Mouse (Mus musculus): ENCODE measurements around the gene Mc3r. TPM values are rescaled to one million over a fixed set of nuclear protein-coding genes. Genes with fewer than 3 reads are reported as not detected.

Gene Mc3r
- polyA plus RNA-seq, 1 experiment: 0.29 TPM

GRCm38 (mm10) chr2:172282071-172282710 is 33.9 kb downstream of the Mc3r start:
- TF ChIP-seq CTCF (IDR thresholded peaks at IDR 0.05; ENCODE audit: borderline replicate concordance, extremely low read depth, insufficient read depth, insufficient read length): no peak
- peak; percentile 91 for DNase-seq (ENCODE audit: low read depth)

- no peak for TF ChIP-seq CTCF (IDR thresholded peaks at IDR 0.05; ENCODE audit: borderline replicate concordance, extremely low read depth, insufficient read depth, insufficient read length)
- no peak for TF ChIP-seq POLR2A (IDR thresholded peaks at IDR 0.05; ENCODE audit: borderline replicate concordance, extremely low read depth, insufficient read depth, insufficient read length, poor library complexity, severe bottlenecking)
- no peak for DNase-seq (ENCODE audit: low read depth)
Observed at GRCm38 (mm10) chr2:172287715-172288114, 39.4 kb downstream of the Mc3r start.

DNA sequence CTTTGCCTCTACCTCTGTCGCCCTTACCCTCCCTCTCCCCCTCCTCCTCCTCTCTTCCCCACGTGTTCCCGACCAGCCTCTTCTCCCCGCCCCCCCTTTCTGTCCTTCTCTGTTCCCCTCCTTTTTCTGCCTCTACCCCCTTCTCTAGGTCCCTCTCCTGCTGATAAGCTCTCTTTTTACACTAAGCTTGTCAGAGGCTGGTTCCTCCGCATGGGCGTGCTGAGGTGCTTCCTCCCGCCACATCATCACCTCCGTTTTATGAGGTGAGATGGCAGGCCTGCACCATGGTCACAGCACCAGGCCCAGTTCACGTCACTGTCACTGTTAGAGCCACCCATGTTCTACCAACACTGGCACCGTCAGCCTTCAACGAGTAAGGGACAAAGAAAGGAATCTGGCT is 40.7 kb downstream of the Mc3r start:
- DNase-seq (ENCODE audit: low read depth): no peak
- no peak for TF ChIP-seq POLR2A (IDR thresholded peaks at IDR 0.05; ENCODE audit: borderline replicate concordance, extremely low read depth, insufficient read depth, insufficient read length, poor library complexity, severe bottlenecking)
- TF ChIP-seq CTCF (IDR thresholded peaks at IDR 0.05; ENCODE audit: borderline replicate concordance, extremely low read depth, insufficient read depth, insufficient read length): no peak

GRCm38 (mm10) chr2:172289632-172290031 is 41.3 kb downstream of the Mc3r start:
- DNase-seq (ENCODE audit: low read depth): no peak
- TF ChIP-seq CTCF (IDR thresholded peaks at IDR 0.05; ENCODE audit: borderline replicate concordance, extremely low read depth, insufficient read depth, insufficient read length) (no peak), POLR2A (IDR thresholded peaks at IDR 0.05; ENCODE audit: borderline replicate concordance, extremely low read depth, insufficient read depth, insufficient read length, poor library complexity, severe bottlenecking) (no peak)

DNA sequence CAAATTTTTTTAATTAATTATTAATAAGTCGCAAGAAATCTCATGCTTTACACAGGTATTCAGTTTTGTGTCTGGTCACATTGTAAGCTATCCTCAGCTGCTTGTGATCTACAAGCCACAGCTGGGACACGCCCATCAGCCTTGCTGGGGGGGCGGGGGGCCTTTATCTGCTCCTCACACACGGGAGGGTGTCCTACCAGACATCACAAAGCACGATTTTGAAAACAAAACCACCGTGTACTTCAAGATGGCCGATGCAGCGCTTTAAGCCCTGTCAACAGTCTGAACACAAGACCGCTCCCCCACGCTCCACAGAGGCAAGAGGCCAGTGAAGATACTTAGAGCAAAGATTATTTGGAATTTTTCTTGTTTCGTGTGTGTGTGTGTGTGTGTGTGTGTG is 42.2 kb downstream of the Mc3r start:
- DNase-seq (ENCODE audit: low read depth): no peak
- TF ChIP-seq POLR2A (IDR thresholded peaks at IDR 0.05; ENCODE audit: borderline replicate concordance, extremely low read depth, insufficient read depth, insufficient read length, poor library complexity, severe bottlenecking): no peak
- no peak for TF ChIP-seq CTCF (IDR thresholded peaks at IDR 0.05; ENCODE audit: borderline replicate concordance, extremely low read depth, insufficient read depth, insufficient read length)

GRCm38 (mm10) chr2:172291025-172291424 is 42.7 kb downstream of the Mc3r start:
- no peak for DNase-seq (ENCODE audit: low read depth)
- TF ChIP-seq POLR2A (IDR thresholded peaks at IDR 0.05; ENCODE audit: borderline replicate concordance, extremely low read depth, insufficient read depth, insufficient read length, poor library complexity, severe bottlenecking): no peak
- TF ChIP-seq CTCF (IDR thresholded peaks at IDR 0.05; ENCODE audit: borderline replicate concordance, extremely low read depth, insufficient read depth, insufficient read length): no peak

GRCm38 (mm10) chr2:172291755-172292524 is 43.6 kb downstream of the Mc3r start:
- DNase-seq (ENCODE audit: low read depth): no peak
- TF ChIP-seq POLR2A (IDR thresholded peaks at IDR 0.05; ENCODE audit: borderline replicate concordance, extremely low read depth, insufficient read depth, insufficient read length, poor library complexity, severe bottlenecking): no peak
- TF ChIP-seq CTCF (IDR thresholded peaks at IDR 0.05; ENCODE audit: borderline replicate concordance, extremely low read depth, insufficient read depth, insufficient read length): no peak

GRCm38 (mm10) chr2:172292525-172293405 is 44.5 kb downstream of the Mc3r start:
- DNase-seq (ENCODE audit: low read depth): peak; percentile 87
- no peak for TF ChIP-seq POLR2A (IDR thresholded peaks at IDR 0.05; ENCODE audit: borderline replicate concordance, extremely low read depth, insufficient read depth, insufficient read length, poor library complexity, severe bottlenecking)
- no peak for TF ChIP-seq CTCF (IDR thresholded peaks at IDR 0.05; ENCODE audit: borderline replicate concordance, extremely low read depth, insufficient read depth, insufficient read length)

GRCm38 (mm10) chr2:172298083-172298482 is 49.8 kb downstream of the Mc3r start:
- no peak for DNase-seq (ENCODE audit: low read depth)
- no peak for TF ChIP-seq POLR2A (IDR thresholded peaks at IDR 0.05; ENCODE audit: borderline replicate concordance, extremely low read depth, insufficient read depth, insufficient read length, poor library complexity, severe bottlenecking)
- TF ChIP-seq CTCF (IDR thresholded peaks at IDR 0.05; ENCODE audit: borderline replicate concordance, extremely low read depth, insufficient read depth, insufficient read length): no peak

DNA sequence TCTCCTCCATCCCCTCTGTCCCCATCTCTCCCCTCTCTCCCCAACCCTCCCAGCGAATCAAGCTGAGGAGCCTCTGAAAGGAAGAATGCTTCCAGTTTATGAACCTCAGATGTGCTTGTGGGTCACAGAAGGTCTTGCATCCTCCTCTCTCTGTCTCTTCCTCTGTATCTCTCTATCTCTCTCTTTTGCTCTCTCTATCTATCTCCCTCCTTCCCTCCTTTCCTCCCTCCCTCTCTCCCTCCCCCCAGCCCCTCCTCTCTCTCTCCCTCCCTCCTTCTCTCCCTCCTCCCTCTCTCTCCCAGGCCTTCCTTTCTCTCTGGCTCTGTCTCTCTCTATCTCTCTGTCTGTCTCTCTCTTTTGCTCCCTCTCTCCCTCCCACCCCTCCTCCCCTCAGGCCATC is 50.2 kb downstream of the Mc3r start:
- TF ChIP-seq CTCF (IDR thresholded peaks at IDR 0.05; ENCODE audit: borderline replicate concordance, extremely low read depth, insufficient read depth, insufficient read length) (no peak), POLR2A (IDR thresholded peaks at IDR 0.05; ENCODE audit: borderline replicate concordance, extremely low read depth, insufficient read depth, insufficient read length, poor library complexity, severe bottlenecking) (no peak)
- DNase-seq (ENCODE audit: low read depth): no peak

All from brain, embryonic 14.5 days (tissue).